Comparison of ENCODE assay signal across 8 mouse cellular contexts in genomic region chr4:134129482-134129881, GRCm38 (mm10). TPM values are rescaled to one million over a fixed set of nuclear protein-coding genes. Genes with fewer than 3 reads are reported as not detected.
A peak's percentile ranks its signal among the peaks of the same experiment; 100 is the strongest.
DNase-seq lines count a peak whose midpoint lies in the region; ATAC-seq and TF ChIP-seq lines count a peak whose summit lies in the region.

No protein-coding gene starts in this region.

- 53% methylated on average over 6 of the region's 6 CpGs for whole genome bisulfite sequencing in forebrain, embryonic 15.5 days
- 21% methylated on average over 6 of the region's 6 CpGs for WGBS in limb, embryonic 14.5 days
- WGBS in midbrain, embryonic 14.5 days: 59% methylated on average over 6 of the region's 6 CpGs

- H3K9me3 ChIP-seq in forebrain, embryonic 15.5 days: no peaks in the 10 kb centered on the region
- H3K9me3 ChIP-seq in limb, embryonic 14.5 days (ENCODE audit: control insufficient read depth, low read length): no peaks in the 10 kb centered on the region
- H3K9me3 ChIP-seq in midbrain, embryonic 14.5 days (ENCODE audit: control insufficient read depth, low read length): no peaks in the 10 kb centered on the region

- ATAC-seq in forebrain, embryonic 15.5 days (replicated peaks): no peak
- ATAC-seq in limb, embryonic 14.5 days (ENCODE audit: low FRiP score, low read depth): no peak
- no peak for ATAC-seq in midbrain, embryonic 14.5 days (ENCODE audit: low FRiP score, low TSS enrichment)

- H3K4me3 ChIP-seq in forebrain, embryonic 15.5 days: no peak overlapping the region
- H3K4me3 ChIP-seq in limb, embryonic 14.5 days (replicated peaks; ENCODE audit: low read length): peak overlapping the region; percentile 87
- H3K4me3 ChIP-seq in midbrain, embryonic 14.5 days (replicated peaks; ENCODE audit: low read depth, low read length): no peak overlapping the region

- no peak for TF ChIP-seq POLR2A in limb, embryonic 14.5 days (IDR thresholded peaks at IDR 0.05; ENCODE audit: borderline replicate concordance, extremely low read depth, insufficient read depth, insufficient read length)

- H3K4me1 ChIP-seq in forebrain, embryonic 15.5 days: peaks cover 20% of the 10 kb centered on the region
- H3K4me1 ChIP-seq in limb, embryonic 14.5 days (ENCODE audit: control insufficient read depth, insufficient read depth, low read length): peaks cover 22% of the 10 kb centered on the region
- peaks cover 17% of the 10 kb centered on the region for H3K4me1 ChIP-seq in midbrain, embryonic 14.5 days (ENCODE audit: control insufficient read depth, insufficient read depth, low read length)

- peak overlapping the region; percentile 90 for H3K4me2 ChIP-seq in forebrain, embryonic 15.5 days (replicated peaks)
- H3K4me2 ChIP-seq in limb, embryonic 14.5 days (replicated peaks; ENCODE audit: low read depth, low read length, severe bottlenecking): peak overlapping the region; percentile 80
- peak overlapping the region; percentile 76 for H3K4me2 ChIP-seq in midbrain, embryonic 14.5 days (ENCODE audit: low read length)

- no peak overlapping the region for H3K27ac ChIP-seq in forebrain, embryonic 15.5 days (replicated peaks)
- H3K27ac ChIP-seq in limb, embryonic 14.5 days (replicated peaks; ENCODE audit: low read depth, low read length): peak overlapping the region; percentile 89
- no peak overlapping the region for H3K27ac ChIP-seq in midbrain, embryonic 14.5 days (replicated peaks; ENCODE audit: low read depth, low read length)

- no peak overlapping the region for H3K9ac ChIP-seq in forebrain, embryonic 15.5 days (replicated peaks)
- peak overlapping the region; percentile 81 for H3K9ac ChIP-seq in limb, embryonic 14.5 days (ENCODE audit: low read depth, low read length, severe bottlenecking)
- H3K9ac ChIP-seq in midbrain, embryonic 14.5 days (replicated peaks; ENCODE audit: low read length): peak overlapping the region; percentile 80; the same call in 1 of the 2 replicates

- DNase-seq in spleen, postnatal 36 days (ENCODE audit: low spot score in 2 of 2): peak; percentile 65 to 70
- DNase-seq in spleen, adult 12 weeks (ENCODE audit: low spot score): no peak
- DNase-seq in limb, embryonic 14.5 days (ENCODE audit: low spot score): no peak
- no peak for DNase-seq in midbrain, embryonic 14.5 days
- no peak for DNase-seq in adrenal gland, adult 8-10 months
- no peak for DNase-seq in urinary bladder, adult 2 months (ENCODE audit: low spot score)
- no peak for DNase-seq in retina, embryonic 14.5 days (ENCODE audit: low spot score)

- no peaks in the 10 kb centered on the region for H3K36me3 ChIP-seq in forebrain, embryonic 15.5 days
- peaks cover 24% of the 10 kb centered on the region for H3K36me3 ChIP-seq in limb, embryonic 14.5 days (ENCODE audit: control insufficient read depth, insufficient read depth, low read length)
- peaks cover 2% of the 10 kb centered on the region; the same call in 1 of the 2 replicates for H3K36me3 ChIP-seq in midbrain, embryonic 14.5 days (ENCODE audit: control insufficient read depth, insufficient read depth, low read length)

- H3K27me3 ChIP-seq in forebrain, embryonic 15.5 days: no peaks in the 10 kb centered on the region
- H3K27me3 ChIP-seq in limb, embryonic 14.5 days (ENCODE audit: control insufficient read depth, insufficient read depth, low read length): no peaks in the 10 kb centered on the region
- H3K27me3 ChIP-seq in midbrain, embryonic 14.5 days (ENCODE audit: control insufficient read depth, insufficient read depth, low read length): no peaks in the 10 kb centered on the region

RNA-seq across cellular contexts. Expression of gene Sh3bgrl3, which starts 0.9 kb away (rescaled TPM):
- polyA plus RNA-seq in forebrain, embryonic 15.5 days (2015; fragmentation: Nextera tagmentation; extraction: Ambion mirVana): 326 and 335 TPM in 2 replicates
- 325 and 365 TPM in 2 replicates for polyA plus RNA-seq in limb, embryonic 14.5 days (2012; rRNA removed)
- 532 and 538 TPM in 2 replicates for polyA plus RNA-seq in limb, embryonic 14.5 days (2014; fragmentation: Nextera tagmentation; extraction: Ambion mirVana)
- 376 and 460 TPM in 2 replicates for polyA plus RNA-seq in midbrain, embryonic 14.5 days (2014; fragmentation: Nextera tagmentation; extraction: Ambion mirVana)
- total RNA-seq in adrenal gland, adult 8-10 months (2022): 100 to 1,000 TPM in 2 of 4 experiments, 10 to 100 TPM in 2; 81.0 to 121 (median 98.4) TPM
- 337 and 349 TPM in 2 replicates for polyA plus RNA-seq in urinary bladder, adult 2 months (2012; rRNA removed)

RNA-seq across cellular contexts. Expression of gene Ubxn11, which starts 27.1 kb away (rescaled TPM):
- 12.8 and 15.7 TPM in 2 replicates for polyA plus RNA-seq in forebrain, embryonic 15.5 days (2015; fragmentation: Nextera tagmentation; extraction: Ambion mirVana)
- 21.9 and 24.1 TPM in 2 replicates for polyA plus RNA-seq in limb, embryonic 14.5 days (2012; rRNA removed)
- polyA plus RNA-seq in limb, embryonic 14.5 days (2014; fragmentation: Nextera tagmentation; extraction: Ambion mirVana): 7.6 and 12.0 TPM in 2 replicates
- polyA plus RNA-seq in midbrain, embryonic 14.5 days (2014; fragmentation: Nextera tagmentation; extraction: Ambion mirVana): 11.7 and 13.6 TPM in 2 replicates
- total RNA-seq in adrenal gland, adult 8-10 months (2022): 10 to 100 TPM in 2 of 4 experiments, 1 to 10 TPM in 2; 6.0 to 21.7 (median 13.2) TPM
- 4.1 and 4.2 TPM in 2 replicates for polyA plus RNA-seq in urinary bladder, adult 2 months (2012; rRNA removed)

RNA-seq across cellular contexts. Expression of gene Cd52, which starts 34.6 kb away (rescaled TPM):
- 1.5 and 1.9 TPM in 2 replicates for polyA plus RNA-seq in forebrain, embryonic 15.5 days (2015; fragmentation: Nextera tagmentation; extraction: Ambion mirVana)
- 9.0 and 10.3 TPM in 2 replicates for polyA plus RNA-seq in limb, embryonic 14.5 days (2012; rRNA removed)
- polyA plus RNA-seq in limb, embryonic 14.5 days (2014; fragmentation: Nextera tagmentation; extraction: Ambion mirVana): 15.5 and 18.1 TPM in 2 replicates
- polyA plus RNA-seq in midbrain, embryonic 14.5 days (2014; fragmentation: Nextera tagmentation; extraction: Ambion mirVana): 1.8 and 4.5 TPM in 2 replicates
- 10 to 100 TPM; 13.4 to 23.4 (median 19.6) TPM for total RNA-seq in adrenal gland, adult 8-10 months (2022)
- polyA plus RNA-seq in urinary bladder, adult 2 months (2012; rRNA removed): 31.3 and 32.6 TPM in 2 replicates

RNA-seq across cellular contexts. Expression of gene Cep85, which starts 57.4 kb away (rescaled TPM):
- polyA plus RNA-seq in forebrain, embryonic 15.5 days (2015; fragmentation: Nextera tagmentation; extraction: Ambion mirVana): 19.9 and 20.5 TPM in 2 replicates
- polyA plus RNA-seq in limb, embryonic 14.5 days (2012; rRNA removed): 22.4 and 32.2 TPM in 2 replicates
- polyA plus RNA-seq in limb, embryonic 14.5 days (2014; fragmentation: Nextera tagmentation; extraction: Ambion mirVana): 40.3 and 46.5 TPM in 2 replicates
- 12.0 and 21.3 TPM in 2 replicates for polyA plus RNA-seq in midbrain, embryonic 14.5 days (2014; fragmentation: Nextera tagmentation; extraction: Ambion mirVana)
- total RNA-seq in adrenal gland, adult 8-10 months (2022): 10 to 100 TPM; 11.4 to 31.1 (median 21.4) TPM
- polyA plus RNA-seq in urinary bladder, adult 2 months (2012; rRNA removed): 22.9 and 23.6 TPM in 2 replicates

Comparison
In these comparisons a context has a peak if more than half of its experiments do, and no peak if none do; other contexts are left out.
1. DNase-seq: peak in spleen, postnatal 36 days (2 of 2); none in spleen, adult 12 weeks (single experiment), limb, embryonic 14.5 days (single experiment), midbrain, embryonic 14.5 days (single experiment), adrenal gland, adult 8-10 months (single experiment), urinary bladder, adult 2 months (single experiment) and retina, embryonic 14.5 days (single experiment).
2. Peak in every context shown above with its lines, with median percentiles within 50 percentile points of each other: H3K4me2 ChIP-seq.